Comparison of ENCODE assay signal across 22 mouse cellular contexts in genomic region chr3:143977886-143978447, GRCm38 (mm10).
"Had no signal": no experiment of that assay in that cellular context is flagged by ENCODE, and none has a peak within 500 bp of the region (broad histone marks: within the 10 kb centered on the region; RNA-seq: fewer than 3 reads in every experiment).

No protein-coding gene starts in this region.

- H3K9me3 ChIP-seq: heart, embryonic 13.5 days; heart, embryonic 15.5 days; hindbrain, embryonic 13.5 days; hindbrain, embryonic 15.5 days; kidney, embryonic 15.5 days; limb, embryonic 10.5 days; limb, embryonic 12.5 days had no signal

- H3K4me3 ChIP-seq: heart, adult 2 months; heart, embryonic 13.5 days; heart, embryonic 15.5 days; hindbrain, embryonic 13.5 days; hindbrain, embryonic 15.5 days; kidney, embryonic 15.5 days; layer of hippocampus, adult 2 months; left cerebral cortex, adult 2 months; limb, embryonic 10.5 days; limb, embryonic 12.5 days had no signal

- DNase-seq: gastrocnemius, postnatal 14 days; gastrocnemius, postnatal 36 days; heart, adult 11 months; heart, adult 2 months; heart, postnatal 14 days; heart, postnatal 36 days; kidney, postnatal 14 days; kidney, postnatal 4 days had no signal

- H3K4me2 ChIP-seq: heart, embryonic 11.5 days; heart, embryonic 13.5 days; heart, embryonic 15.5 days; hindbrain, embryonic 13.5 days; hindbrain, embryonic 15.5 days; kidney, embryonic 15.5 days; limb, embryonic 12.5 days had no signal

- ATAC-seq: forebrain, embryonic 16.5 days; hindbrain, postnatal 0 days; intestine, embryonic 16.5 days had no signal

- H3K4me1 ChIP-seq: heart, embryonic 13.5 days; heart, embryonic 15.5 days; hindbrain, embryonic 13.5 days; hindbrain, embryonic 15.5 days; kidney, embryonic 15.5 days; limb, embryonic 10.5 days; limb, embryonic 12.5 days had no signal

- H3K36me3 ChIP-seq: heart, embryonic 13.5 days; heart, embryonic 15.5 days; hindbrain, embryonic 13.5 days; hindbrain, embryonic 15.5 days; kidney, embryonic 15.5 days; limb, embryonic 10.5 days; limb, embryonic 12.5 days had no signal

- H3K27ac ChIP-seq: heart, adult 2 months; heart, embryonic 13.5 days; heart, embryonic 15.5 days; hindbrain, embryonic 13.5 days; hindbrain, embryonic 15.5 days; hindbrain, postnatal 0 days; kidney, embryonic 15.5 days; kidney, postnatal 0 days; layer of hippocampus, adult 2 months; left cerebral cortex, adult 2 months; limb, embryonic 10.5 days; limb, embryonic 12.5 days had no signal

- H3K9ac ChIP-seq: heart, embryonic 13.5 days; heart, embryonic 15.5 days; hindbrain, embryonic 13.5 days; hindbrain, embryonic 15.5 days; kidney, embryonic 15.5 days; limb, embryonic 12.5 days had no signal

- H3K27me3 ChIP-seq: heart, embryonic 13.5 days; heart, embryonic 15.5 days; hindbrain, embryonic 13.5 days; hindbrain, embryonic 15.5 days; kidney, embryonic 15.5 days; limb, embryonic 12.5 days had no signal
